Mouse (Mus musculus) small intestine, adult 2 months (tissue): ENCODE results near the gene Zg16. TPM values are rescaled to one million over a fixed set of nuclear protein-coding genes. Genes with fewer than 3 reads are reported as not detected.
"Not testable (repeated sequence)": the region's sequence is repeated elsewhere in the genome, so short reads cannot be mapped to it uniquely, and the experiment has no call there.

Experiments
- H3K27ac ChIP-seq: fragments of 200-500 bp; 2 replicates; pipeline ENCODE4 v1.5.1; 2012; ENCODE audit warnings: low read depth, low read length, control low read depth, inconsistent platforms; ENCODE audit not compliant: insufficient read depth
- H3K27me3 ChIP-seq: fragments of 200-500 bp; 2 replicates; pipeline ENCODE4 v1.6.1; 2012; ENCODE audit warnings: mild to moderate bottlenecking, moderate library complexity, low read length, inconsistent platforms; ENCODE audit not compliant: control insufficient read depth, insufficient read depth
- H3K36me3 ChIP-seq: fragments of 200-500 bp; 2 replicates; pipeline ENCODE4 v1.6.1; 2012; ENCODE audit warnings: mild to moderate bottlenecking, low read length, control low read depth, inconsistent platforms; ENCODE audit not compliant: control insufficient read depth, insufficient read depth
- H3K4me1 ChIP-seq: fragments of 200-500 bp; 2 replicates; pipeline ENCODE4 v1.6.1; 2012; ENCODE audit warnings: low read length, inconsistent platforms, mixed read lengths; ENCODE audit not compliant: control insufficient read depth, insufficient read depth, insufficient read length
- H3K4me3 ChIP-seq: fragments of 200-500 bp; 2 replicates; pipeline ENCODE4 v1.5.1; 2012; ENCODE audit warnings: low read depth, mild to moderate bottlenecking, control low read depth, inconsistent platforms, low read length, moderate library complexity
- CTCF ChIP-seq: fragments of 200-500 bp; IDR thresholded peaks from 2 replicates; pipeline ENCODE4 v1.5.1; 2012; ENCODE audit warnings: low read depth, mild to moderate bottlenecking, control low read depth, inconsistent platforms, low read length, moderate library complexity, mixed read lengths; ENCODE audit not compliant: insufficient replicate concordance, insufficient read length; ENCODE audit errors: extremely low read depth
- POLR2A ChIP-seq: fragments of 200-500 bp; IDR thresholded peaks from 2 replicates; pipeline ENCODE4 v1.6.1; 2012; ENCODE audit warnings: low read depth, mild to moderate bottlenecking, control low read depth, inconsistent platforms, low read length, moderate library complexity
- WGBS: fragments of 180-500 bp; shearing (Covaris S2); methylation state at CpG from one replicate; pipeline ENCODE4 v1.1.7; 2018; 5-methylcytosine and 5-hydroxymethylcytosine counted together
- polyA plus RNA-seq: library from polyadenylated mRNA; depleted of rRNA; stranded (reverse); fragments of >200 nt; gene quantifications from 2 replicates; pipeline ENCODE4 v1.2.3, GENCODE M21; 2012; rRNA removed

The Zg16 gene
- 4,647 and 5,350 TPM in 2 replicates for polyA plus RNA-seq

DNA sequence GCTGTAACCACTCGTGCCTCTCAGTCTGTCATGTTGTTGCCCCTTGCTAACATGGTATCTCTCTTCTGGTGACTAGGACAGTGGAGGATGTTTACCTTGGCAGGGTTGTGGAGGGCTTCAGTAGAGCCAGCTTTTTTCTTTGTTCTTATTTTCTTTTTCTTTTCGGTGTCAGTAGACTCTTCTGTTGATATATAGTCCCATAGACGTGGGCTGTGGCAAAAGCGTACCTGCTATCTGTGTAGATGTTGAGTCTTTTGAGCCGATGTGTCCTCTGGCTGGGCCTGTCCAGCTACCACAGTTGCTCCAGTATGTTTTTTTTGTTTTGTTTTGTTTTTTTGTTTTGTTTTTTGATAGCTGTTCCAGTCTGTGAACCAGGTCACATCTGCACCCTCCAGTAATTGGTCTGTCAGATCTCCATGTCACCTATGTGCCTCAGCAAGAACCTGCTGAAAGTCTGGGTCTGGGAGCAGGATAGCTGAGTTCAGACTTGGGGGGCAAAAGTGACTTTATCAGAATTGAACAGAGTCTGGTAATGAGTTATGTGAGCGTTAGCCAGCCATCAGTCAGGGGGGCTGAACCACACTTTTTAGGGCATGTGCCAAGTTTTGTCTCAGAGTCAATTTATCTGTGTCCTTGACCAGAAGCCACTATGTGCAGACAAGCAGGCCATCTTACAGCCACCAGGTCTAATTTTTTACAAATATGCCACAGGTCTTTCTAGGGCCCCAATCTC lies at the start of gene Zg16:
Zg16 (minus strand) TSS at position 51 of the 733 bp plus-strand sequence.
- H3K4me3 ChIP-seq, H3K27ac ChIP-seq, H3K36me3 ChIP-seq, H3K27me3 ChIP-seq: not testable (repeated sequence)
- peaks cover 22% of the 10 kb centered on the region for H3K4me1 ChIP-seq
- WGBS, result 82% methylated on average over 6 of the region's 6 CpGs

DNA sequence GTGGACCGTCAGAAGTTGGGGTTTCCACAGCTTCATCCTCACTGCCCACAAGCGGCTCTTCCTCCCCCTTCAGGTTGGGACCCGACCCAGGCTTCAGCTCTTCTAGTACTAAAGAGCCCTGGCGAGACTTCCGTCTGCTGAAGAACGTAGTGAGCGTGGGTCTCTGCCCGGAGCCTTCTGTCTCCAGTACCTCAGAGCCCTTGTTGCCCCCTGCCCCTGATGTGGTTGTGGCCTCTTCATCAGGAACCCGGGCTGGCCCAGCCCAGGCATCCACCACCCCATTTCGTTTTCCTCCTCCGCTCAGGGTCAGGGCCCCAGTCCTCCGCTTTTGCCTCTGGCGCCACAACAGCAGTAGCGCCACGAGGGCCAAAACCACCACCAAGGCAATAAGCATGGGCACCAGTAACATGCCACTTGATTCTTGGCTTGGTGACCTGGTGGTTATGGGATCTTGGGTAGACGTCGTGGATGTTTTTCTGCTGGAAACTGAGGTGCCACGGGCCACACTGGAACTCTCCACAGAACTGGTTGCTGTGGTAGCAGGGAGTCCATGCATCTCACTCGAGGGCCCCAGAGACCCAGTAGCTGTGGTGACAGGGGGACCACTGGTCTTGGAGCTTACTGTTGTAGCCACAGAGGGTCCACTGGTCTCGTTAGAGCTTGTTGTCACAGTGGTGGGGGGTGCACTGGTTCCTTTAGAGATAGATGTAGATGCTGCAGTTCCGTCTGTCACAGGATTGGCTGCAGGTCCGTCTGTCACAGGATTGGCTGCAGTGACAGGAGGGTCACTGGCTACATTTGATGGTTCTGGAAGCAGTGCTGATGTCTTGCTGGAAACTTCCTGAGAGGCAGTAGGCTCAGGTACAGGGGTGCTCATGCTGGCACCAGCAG lies 49.3 kb upstream of the Zg16 start:
- Histone ChIP-seq H3K27ac (no peak overlapping the region), H3K36me3 (no peaks in the 10 kb centered on the region), H3K4me3 (peak overlapping the region; percentile 35), H3K27me3 (no peaks in the 10 kb centered on the region), H3K4me1 (no peaks in the 10 kb centered on the region; the same call in 1 of the 2 replicates)
- no peak for TF ChIP-seq POLR2A
- TF ChIP-seq CTCF, result no peak
- WGBS, result 77% methylated on average over 22 of the region's 22 CpGs

DNA sequence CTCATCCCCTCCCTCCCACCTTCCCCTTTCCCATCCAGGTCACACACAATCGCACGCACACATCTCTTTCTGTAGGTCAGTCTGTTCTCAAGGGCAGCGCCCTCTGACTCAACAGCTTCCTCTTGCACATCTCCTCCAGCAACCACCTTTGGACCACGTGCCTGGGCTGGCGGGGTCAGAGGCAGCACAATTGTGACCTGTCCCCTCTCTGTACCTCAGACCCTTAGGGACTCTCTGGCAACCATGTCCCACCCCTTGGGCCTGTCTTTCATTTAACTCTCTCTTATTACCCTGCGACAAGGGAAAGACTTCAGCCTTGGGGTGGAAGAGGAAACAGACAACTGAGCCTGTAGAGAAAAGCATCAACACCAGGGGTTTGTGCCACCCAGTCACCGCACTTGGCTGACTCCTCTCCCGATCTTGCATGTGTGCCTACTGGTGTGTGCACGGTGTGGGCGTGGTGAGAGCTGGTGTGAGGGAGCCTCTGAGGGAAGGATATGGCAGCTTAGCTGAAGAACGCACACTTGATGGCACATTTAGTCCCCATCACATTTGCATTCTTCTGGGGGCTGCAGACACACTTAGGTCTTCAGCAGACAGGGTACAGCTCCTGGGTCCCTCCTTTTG lies 47.8 kb upstream of the Zg16 start:
- WGBS, result 64% methylated on average over 11 of the region's 11 CpGs
- Histone ChIP-seq H3K36me3 (no peaks in the 10 kb centered on the region), H3K4me3 (0 out of 2 replicates have a peak overlapping the region, but pooled peaks have one; percentile 0), H3K27ac (no peak overlapping the region), H3K27me3 (no peaks in the 10 kb centered on the region), H3K4me1 (no peaks in the 10 kb centered on the region; the same call in 1 of the 2 replicates)
- TF ChIP-seq POLR2A, result no peak
- no peak for TF ChIP-seq CTCF

DNA sequence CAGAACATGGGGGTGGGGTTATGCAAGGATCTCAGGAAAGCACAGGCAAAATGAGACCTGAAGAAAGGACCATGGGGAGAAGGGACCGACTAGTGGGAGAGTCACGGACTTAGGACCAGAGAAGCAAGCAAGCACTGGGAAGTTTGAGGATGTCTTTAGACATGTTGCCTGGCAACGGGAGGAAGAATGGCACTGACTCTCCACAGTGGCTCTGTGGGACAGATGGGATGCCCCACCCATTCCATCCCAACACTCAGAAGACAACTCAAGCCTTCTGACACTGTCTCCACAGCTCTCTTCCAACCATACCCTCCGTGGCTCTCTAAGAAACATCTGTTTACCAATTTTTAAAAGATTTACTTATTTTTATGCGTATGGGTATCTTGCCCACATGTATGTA lies 46.0 kb upstream of the Zg16 start:
- Histone ChIP-seq H3K27ac (no peak overlapping the region), H3K36me3 (no peaks in the 10 kb centered on the region), H3K4me1 (peaks cover 3% of the 10 kb centered on the region; the same call in 1 of the 2 replicates), H3K4me3 (no peak overlapping the region), H3K27me3 (no peaks in the 10 kb centered on the region)
- TF ChIP-seq POLR2A (no peak), CTCF (no peak)
- WGBS, result 62% methylated on average over 5 of the region's 5 CpGs

DNA sequence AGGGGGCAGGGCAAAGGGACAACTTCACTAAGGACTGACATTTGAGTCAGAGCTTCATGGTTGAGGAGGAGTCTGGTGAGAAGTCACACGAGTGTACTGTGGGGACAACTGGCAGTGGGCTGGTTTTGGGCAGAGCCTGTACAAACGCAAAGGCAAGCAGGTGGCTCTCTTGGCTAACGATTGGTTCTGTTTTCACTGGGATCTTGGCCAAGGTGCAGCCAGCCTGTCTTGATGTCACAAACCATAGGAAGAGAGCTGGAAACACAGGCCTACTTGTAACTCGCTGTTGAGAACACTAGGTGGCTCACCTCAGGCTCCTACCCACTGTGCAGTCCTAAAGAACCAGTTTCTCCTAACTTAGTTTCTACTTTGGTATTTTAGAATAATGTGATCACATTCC lies 42.5 kb upstream of the Zg16 start:
- H3K4me3 ChIP-seq, result no peak overlapping the region
- peak; percentile 45; the same call in 1 of the 2 replicates for TF ChIP-seq CTCF
- no peak for TF ChIP-seq POLR2A
- H3K4me1 ChIP-seq, result peaks cover 3% of the 10 kb centered on the region; the same call in 1 of the 2 replicates

DNA sequence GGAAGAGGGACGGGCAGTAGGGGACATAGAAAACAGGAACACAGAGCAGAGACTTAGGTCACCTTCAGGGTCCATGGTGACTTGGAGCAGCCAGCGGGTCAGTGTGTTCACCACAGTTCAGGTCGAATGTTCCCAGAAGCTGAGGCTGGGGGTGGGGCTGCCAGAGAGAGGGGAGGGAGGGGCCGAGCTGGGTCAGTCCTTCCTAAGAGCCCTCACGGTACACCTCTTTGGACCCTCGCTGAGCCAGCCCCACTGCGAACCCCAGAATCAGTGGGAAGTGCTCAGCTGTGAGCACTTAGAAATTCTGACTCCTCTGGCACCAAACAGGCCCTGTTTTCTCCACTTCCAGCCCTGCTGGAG lies 34.8 kb upstream of the Zg16 start, which contains the start of gene Qprt:
Qprt (minus strand) TSS at position 316 of the 360 bp plus-strand sequence.
- TF ChIP-seq CTCF (no peak), POLR2A (no peak)
- H3K27ac ChIP-seq, result no peak within 1 kb of the TSS
- no peaks in the 10 kb centered on the region for H3K27me3 ChIP-seq
- no peak within 1 kb of the TSS for H3K4me3 ChIP-seq
- peaks cover 24% of the 10 kb centered on the region for H3K4me1 ChIP-seq
- 56% methylated on average over 7 of the region's 7 CpGs for WGBS
- no peaks in the 10 kb centered on the region for H3K36me3 ChIP-seq

More for the DNA sequence above, 42.5 kb upstream of the Zg16 start:
- no peak overlapping the region for H3K27ac ChIP-seq
- 3% methylated on average over 4 of the region's 4 CpGs for WGBS
- H3K36me3 ChIP-seq, result no peaks in the 10 kb centered on the region
- no peaks in the 10 kb centered on the region for H3K27me3 ChIP-seq
